Mouse (Mus musculus) forebrain, embryonic 14.5 days (tissue): ENCODE measurements at regions not wholly inside any gene's neighbourhood (a gene's known extent, or its start where the extent isn't known, plus 50 kb on each side); places are given as distances from the start of the nearest gene placed in this dataset.
A peak's percentile ranks its signal among the peaks of the same experiment; 100 is the strongest.
"Not testable (repeated sequence)": the region's sequence is repeated elsewhere in the genome, so short reads cannot be mapped to it uniquely, and the experiment has no call there.

ENCODE experiments used
- ATAC-seq: fragments of 200-750 bp; cut with Nextera tagmentation; 2 replicates; pipeline ENCODE4 v1.8.0; 2017; ENCODE audit warnings: mild to moderate bottlenecking, moderate library complexity
- DNase-seq: peaks from one replicate; pipeline ENCODE4 v3.0.0-alpha.2; 2015; ENCODE audit warnings: low spot score
- H3K27ac ChIP-seq: fragments of 300-500 bp; sonication (generic); 2 replicates; pipeline ENCODE4 v1.5.1; 2014; ENCODE audit warnings: low read depth, mild to moderate bottlenecking, control low read depth, low read length, moderate library complexity
- H3K27me3 ChIP-seq: fragments of 300-500 bp; sonication (generic); replicated peaks from 2 replicates; pipeline ENCODE4 v1.6.1; 2014; ENCODE audit warnings: low read length, control low read depth, mixed read lengths; ENCODE audit not compliant: control insufficient read depth, insufficient read depth
- H3K36me3 ChIP-seq: fragments of 300-500 bp; sonication (generic); 2 replicates; pipeline ENCODE4 v1.6.1; 2014; ENCODE audit warnings: low read length, control low read depth; ENCODE audit not compliant: control insufficient read depth, insufficient read depth
- H3K4me1 ChIP-seq: fragments of 300-500 bp; sonication (generic); 2 replicates; pipeline ENCODE4 v1.6.1; 2014; ENCODE audit warnings: antibody characterized with exemption, low read length, control low read depth; ENCODE audit not compliant: control insufficient read depth, insufficient read depth
- H3K4me2 ChIP-seq: fragments of 300-500 bp; sonication (generic); 2 replicates; pipeline ENCODE4 v1.6.1; 2014; ENCODE audit warnings: mild to moderate bottlenecking, control low read depth, low read length
- H3K4me3 ChIP-seq: fragments of 300-500 bp; sonication (generic); 2 replicates; pipeline ENCODE4 v1.5.1; 2014; ENCODE audit warnings: low read depth, low read length, control low read depth
- H3K9ac ChIP-seq: fragments of 300-500 bp; sonication (generic); 2 replicates; pipeline ENCODE4 v1.6.1; 2014; ENCODE audit warnings: mild to moderate bottlenecking, low read length, control low read depth, moderate library complexity
- H3K9me3 ChIP-seq: fragments of 300-500 bp; sonication (generic); replicated peaks from 2 replicates; pipeline ENCODE4 v1.6.1; 2016; ENCODE audit warnings: low read length, control low read depth, mixed read lengths; ENCODE audit not compliant: control insufficient read depth
- WGBS: fragments of 180-500 bp; shearing (Covaris S2); extraction: QIAGEN DNeasy Blood & Tissue Kit; methylation state at CpG from one replicate; pipeline ENCODE4 v1.1.7; 2014; 5-methylcytosine and 5-hydroxymethylcytosine counted together

DNA sequence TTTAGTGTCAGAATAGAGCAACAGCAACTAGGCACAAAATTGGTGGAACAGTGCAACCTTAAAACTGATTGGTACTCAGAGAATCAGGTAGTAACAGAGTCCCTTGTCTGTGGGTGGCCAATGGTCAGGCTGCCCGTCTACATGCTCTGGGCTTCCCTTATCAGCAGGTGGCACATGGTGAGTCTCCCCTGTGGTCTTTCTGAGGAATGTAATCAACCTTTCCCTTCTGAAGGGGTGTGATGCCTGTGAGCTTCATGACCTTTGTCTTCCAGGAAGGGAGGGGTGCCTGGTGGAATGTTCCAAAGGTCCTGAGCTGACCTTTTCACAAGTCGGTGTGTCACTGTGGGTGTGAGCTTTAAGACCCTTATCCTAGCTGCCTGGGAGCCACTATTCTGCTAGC, 438.4 kb downstream of the Rfpl4b start:
- Histone ChIP-seq H3K4me3 (no peak overlapping the region), H3K9ac (no peak overlapping the region), H3K9me3 (no peaks in the 10 kb centered on the region), H3K4me1 (0 out of 2 replicates have a peak, but pooled peaks cover 2% of the 10 kb centered on the region), H3K36me3 (no peaks in the 10 kb centered on the region), H3K27ac (no peak overlapping the region), H3K4me2 (no peak overlapping the region), H3K27me3 (no peaks in the 10 kb centered on the region)
- no peak for ATAC-seq
- DNase-seq, result no peak
- WGBS, result 63% methylated on average over 2 of the region's 2 CpGs

DNA sequence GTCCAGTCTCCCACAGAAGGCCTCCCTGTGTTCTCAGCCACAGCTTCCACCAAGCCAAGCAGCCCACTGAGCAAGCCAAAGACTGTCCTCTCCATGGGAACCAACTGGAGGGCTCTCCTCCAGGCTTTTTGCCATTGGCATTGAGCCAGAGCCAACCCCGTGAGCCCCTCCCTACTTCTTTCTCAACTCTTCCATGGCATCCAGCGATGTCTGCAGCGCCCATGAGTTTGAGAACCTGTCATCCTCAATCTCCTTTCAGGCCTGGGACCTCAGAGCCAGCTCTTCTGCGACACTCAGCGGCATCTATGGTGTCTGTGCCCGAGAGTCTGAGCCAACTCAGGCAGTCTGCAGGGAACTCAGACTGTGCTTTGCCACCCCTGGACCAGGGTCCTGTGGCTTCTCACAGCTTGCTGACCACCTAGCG, 439.7 kb downstream of the Rfpl4b start:
- Histone ChIP-seq H3K36me3 (no peaks in the 10 kb centered on the region), H3K4me1 (0 out of 2 replicates have a peak, but pooled peaks cover 2% of the 10 kb centered on the region), H3K9ac (no peak overlapping the region), H3K27me3 (no peaks in the 10 kb centered on the region), H3K9me3 (no peaks in the 10 kb centered on the region), H3K4me2 (no peak overlapping the region), H3K4me3 (no peak overlapping the region), H3K27ac (no peak overlapping the region)
- WGBS, result 87% methylated on average over 7 of the region's 7 CpGs
- DNase-seq (peak; percentile 48), ATAC-seq (peak; percentile 60)

DNA sequence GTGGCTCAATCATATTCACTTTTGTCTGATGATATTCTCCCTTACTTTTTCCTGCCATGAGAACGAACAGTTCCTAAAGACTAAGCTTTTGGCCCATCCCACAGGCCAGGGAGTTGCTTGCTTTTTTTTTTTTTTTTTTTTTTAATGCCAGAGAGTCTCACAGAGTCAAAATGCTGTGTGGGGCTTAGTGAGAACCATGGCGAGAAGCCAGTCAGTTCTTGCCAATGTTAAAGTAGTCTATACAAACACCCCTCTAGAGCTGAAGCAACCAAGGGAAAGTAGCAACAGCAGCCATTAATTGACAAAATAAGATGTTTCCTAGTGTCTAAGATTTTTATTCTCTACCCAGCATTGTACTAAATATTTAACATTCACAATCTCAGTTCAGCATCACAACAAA, 441.2 kb downstream of the Rfpl4b start:
- Histone ChIP-seq H3K4me1 (0 out of 2 replicates have a peak, but pooled peaks cover 2% of the 10 kb centered on the region), H3K27me3 (no peaks in the 10 kb centered on the region), H3K4me2 (no peak overlapping the region), H3K9me3 (no peaks in the 10 kb centered on the region), H3K4me3 (no peak overlapping the region), H3K36me3 (no peaks in the 10 kb centered on the region), H3K9ac (no peak overlapping the region), H3K27ac (no peak overlapping the region)
- peak; percentile 54 for DNase-seq
- ATAC-seq, result no peak
- WGBS, result 69% methylated on average over 2 of the region's 2 CpGs

DNA sequence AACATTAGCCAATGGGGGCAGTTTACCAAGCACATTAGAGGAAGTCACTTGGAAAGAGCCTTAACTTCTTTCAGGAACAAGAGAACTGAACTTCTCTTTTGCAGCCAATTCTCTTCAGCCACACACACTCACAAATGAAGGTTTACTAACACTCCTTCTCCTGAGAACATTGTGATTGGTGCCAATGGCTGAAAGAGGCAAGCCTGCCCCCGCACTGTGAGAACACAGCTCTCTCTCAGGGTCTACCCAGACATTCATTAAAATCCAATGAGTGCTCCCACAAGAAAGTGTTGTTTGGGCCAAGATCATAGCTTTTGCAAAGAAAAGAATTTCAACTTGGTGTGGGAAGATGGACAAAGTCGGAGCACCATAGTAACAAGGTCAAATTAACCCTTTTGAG, 454.8 kb downstream of the Rfpl4b start:
- no peak for DNase-seq
- no peaks in the 10 kb centered on the region for H3K27me3 ChIP-seq
- no peaks in the 10 kb centered on the region for H3K9me3 ChIP-seq
- H3K4me1 ChIP-seq, result no peaks in the 10 kb centered on the region
- H3K4me3 ChIP-seq, result no peak overlapping the region
- no peak for ATAC-seq
- H3K27ac ChIP-seq, result no peak overlapping the region
- H3K4me2 ChIP-seq, result no peak overlapping the region
- no peaks in the 10 kb centered on the region for H3K36me3 ChIP-seq
- H3K9ac ChIP-seq, result no peak overlapping the region
- WGBS, result 87% methylated on average over 2 of the region's 2 CpGs

DNA sequence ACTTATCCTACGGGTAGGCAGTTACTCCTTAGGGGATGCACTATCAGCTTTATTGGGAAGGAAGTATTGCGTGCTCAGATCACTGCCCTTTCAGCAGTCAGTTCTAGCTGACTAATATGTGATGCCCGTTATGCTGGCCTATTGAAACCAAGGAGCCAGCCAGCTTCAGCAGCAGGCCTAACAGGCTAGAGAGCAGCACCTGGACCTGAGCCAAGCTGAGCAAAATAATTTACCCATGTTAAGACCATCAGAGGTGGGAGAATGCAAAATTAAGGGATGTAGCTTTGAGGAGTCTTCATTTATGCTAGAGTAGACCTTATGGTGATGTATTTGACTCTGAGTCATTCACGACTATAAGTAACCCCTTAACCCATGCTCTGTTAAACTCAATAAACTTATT, 456.7 kb downstream of the Rfpl4b start:
- 73% methylated on average over 4 of the region's 4 CpGs for WGBS
- Histone ChIP-seq H3K27me3 (no peaks in the 10 kb centered on the region), H3K4me3 (no peak overlapping the region), H3K9me3 (no peaks in the 10 kb centered on the region), H3K4me2 (no peak overlapping the region), H3K36me3 (no peaks in the 10 kb centered on the region), H3K4me1 (no peaks in the 10 kb centered on the region), H3K9ac (no peak overlapping the region), H3K27ac (no peak overlapping the region)
- DNase-seq (no peak), ATAC-seq (no peak)

DNA sequence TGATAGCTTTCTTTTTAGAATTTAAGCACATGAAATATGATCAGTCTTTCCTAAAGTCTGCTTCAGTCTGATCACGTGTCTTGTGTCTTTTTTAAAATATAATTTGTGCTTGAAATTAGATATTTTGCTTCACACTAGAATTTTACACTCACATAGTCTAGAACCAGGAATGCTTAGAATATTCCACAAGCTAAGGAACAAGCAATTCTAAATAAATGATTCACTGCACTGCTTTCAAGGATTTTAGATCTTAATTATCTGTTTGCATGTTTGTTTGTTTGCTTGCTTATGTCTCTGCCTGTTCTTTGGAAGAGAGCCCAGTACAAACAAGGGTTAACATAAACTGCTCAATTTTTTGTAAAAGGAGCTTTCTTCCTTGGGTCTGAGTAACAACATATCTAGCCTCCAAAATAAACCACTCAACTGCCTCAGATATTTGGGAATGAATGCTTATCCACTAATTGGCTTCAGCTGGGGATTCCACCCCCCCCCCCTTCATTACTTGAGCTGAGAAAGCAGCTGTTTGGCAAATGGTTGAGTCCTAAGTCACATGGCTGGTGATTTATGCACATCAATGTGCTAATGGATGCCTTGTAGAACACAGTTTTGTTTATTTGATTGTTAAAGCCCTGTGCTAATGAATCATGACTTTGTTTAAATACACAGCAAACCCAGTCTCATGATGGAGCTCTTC, 463.9 kb downstream of the Rfpl4b start:
- Histone ChIP-seq H3K9me3 (no peaks in the 10 kb centered on the region), H3K4me2 (no peak overlapping the region), H3K36me3 (no peaks in the 10 kb centered on the region), H3K4me1 (peaks cover 8% of the 10 kb centered on the region; the same call in 1 of the 2 replicates), H3K9ac (no peak overlapping the region), H3K4me3 (no peak overlapping the region), H3K27ac (no peak overlapping the region), H3K27me3 (no peaks in the 10 kb centered on the region)
- ATAC-seq (peak; percentile 95), DNase-seq (peak; percentile 93)
- 53% methylated on average over 1 of the region's 1 CpGs for whole genome bisulfite sequencing

DNA sequence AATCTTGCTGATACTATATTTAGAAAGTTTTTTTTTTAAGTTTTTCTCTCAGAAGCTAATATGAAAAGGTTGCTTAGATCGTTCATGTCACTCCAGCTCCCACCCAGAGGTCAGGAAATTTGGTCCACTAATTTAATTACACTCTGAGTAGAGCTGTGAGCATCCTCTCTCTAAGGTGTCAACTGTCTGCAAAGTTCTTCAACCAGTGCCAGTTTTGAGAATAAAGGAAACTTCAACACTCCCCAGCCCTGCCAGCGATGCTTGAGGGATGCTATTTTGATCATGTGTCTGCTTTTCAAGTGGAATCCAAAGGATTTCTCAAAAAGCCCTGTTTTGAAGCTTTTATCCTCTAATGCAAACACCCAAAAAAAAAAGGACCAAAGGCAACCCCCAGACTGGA, 467.6 kb downstream of the Rfpl4b start:
- Histone ChIP-seq H3K9me3 (no peaks in the 10 kb centered on the region), H3K27ac (no peak overlapping the region), H3K27me3 (no peaks in the 10 kb centered on the region), H3K4me3 (no peak overlapping the region), H3K4me1 (peaks cover 8% of the 10 kb centered on the region; the same call in 1 of the 2 replicates), H3K4me2 (no peak overlapping the region), H3K36me3 (no peaks in the 10 kb centered on the region), H3K9ac (no peak overlapping the region)
- WGBS, result 18% methylated on average over 2 of the region's 2 CpGs
- no peak for ATAC-seq
- DNase-seq, result peak; percentile 53

DNA sequence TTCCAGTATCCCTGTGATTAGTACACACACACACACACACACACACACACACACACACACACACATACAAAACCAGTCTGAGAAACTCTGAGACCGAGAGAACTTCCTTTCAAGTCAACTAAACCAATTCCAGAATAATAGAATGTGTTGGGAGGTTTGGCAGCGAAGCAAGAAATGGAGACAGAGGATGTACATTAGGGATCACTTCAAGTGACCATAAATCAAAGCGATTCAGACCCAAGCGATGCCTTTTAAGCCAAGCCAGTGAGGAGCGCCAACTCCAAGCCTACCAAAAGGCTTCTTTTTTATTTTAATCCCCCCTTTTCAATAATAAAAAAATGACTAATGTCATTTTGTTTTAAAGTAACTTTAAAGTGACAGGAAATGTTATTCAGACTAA, 468.1 kb downstream of the Rfpl4b start:
- no peak overlapping the region for H3K27ac ChIP-seq
- ATAC-seq, result no peak
- no peak overlapping the region for H3K4me2 ChIP-seq
- peaks cover 6% of the 10 kb centered on the region; the same call in 1 of the 2 replicates for H3K4me1 ChIP-seq
- no peaks in the 10 kb centered on the region for H3K36me3 ChIP-seq
- no peaks in the 10 kb centered on the region for H3K27me3 ChIP-seq
- H3K9me3 ChIP-seq, result no peaks in the 10 kb centered on the region
- H3K9ac ChIP-seq, result no peak overlapping the region
- no peak overlapping the region for H3K4me3 ChIP-seq
- WGBS, result 59% methylated on average over 5 of the region's 5 CpGs
- peak; percentile 56 for DNase-seq

DNA sequence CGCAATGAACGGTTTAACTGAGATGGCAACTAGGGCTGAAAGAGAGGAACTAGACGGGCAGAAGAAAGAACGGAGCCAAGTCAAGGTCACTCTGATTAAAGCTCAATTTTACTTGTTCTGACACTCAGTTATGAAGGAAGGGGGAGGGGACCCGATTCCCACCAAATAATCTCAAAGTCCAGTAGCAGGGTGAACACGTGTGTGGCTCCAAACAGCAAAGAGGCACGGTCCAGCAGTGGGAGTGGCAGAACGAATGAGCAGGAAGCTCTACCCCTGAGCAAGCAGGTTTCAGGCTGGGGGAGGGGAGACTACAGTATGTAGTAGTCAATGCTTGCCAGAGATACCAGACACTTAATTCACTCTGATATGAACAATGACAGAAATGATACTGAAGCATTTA, 474.6 kb downstream of the Rfpl4b start:
- DNase-seq, H3K9me3 ChIP-seq: not testable (repeated sequence)
- 76% methylated on average over 8 of the region's 8 CpGs for WGBS

More for the DNA sequence above, 474.6 kb downstream of the Rfpl4b start:
- not testable (repeated sequence) for H3K36me3 ChIP-seq, H3K27me3 ChIP-seq, H3K27ac ChIP-seq, H3K9ac ChIP-seq, H3K4me1 ChIP-seq, H3K4me2 ChIP-seq, H3K4me3 ChIP-seq, ATAC-seq
